Mouse (Mus musculus) limb, embryonic 13.5 days (tissue): ENCODE measurements around the gene Ppp5c. TPM values are rescaled to one million over a fixed set of nuclear protein-coding genes. Genes with fewer than 3 reads are reported as not detected.

Experiments used
- ATAC-seq: fragments of 200-750 bp; cut with Nextera tagmentation; 2 replicates; pipeline ENCODE4 v1.8.0; 2017; ENCODE audit warnings: low read depth, moderate number of reproducible peaks, moderate TSS enrichment; ENCODE audit not compliant: low FRiP score
- H3K27ac ChIP-seq: fragments of 300-500 bp; sonication (generic); 2 replicates; pipeline ENCODE4 v1.5.1; 2015; ENCODE audit warnings: inconsistent platforms, mild to moderate bottlenecking, moderate library complexity
- H3K27me3 ChIP-seq: fragments of 300-500 bp; sonication (generic); 2 replicates; pipeline ENCODE4 v1.6.1; 2015; ENCODE audit warnings: mild to moderate bottlenecking, inconsistent platforms
- H3K36me3 ChIP-seq: fragments of 300-500 bp; sonication (generic); 2 replicates; pipeline ENCODE4 v1.6.1; 2015; ENCODE audit warnings: inconsistent platforms, mild to moderate bottlenecking, moderate library complexity
- H3K4me1 ChIP-seq: fragments of 300-500 bp; sonication (generic); 2 replicates; pipeline ENCODE4 v1.6.1; 2015; ENCODE audit warnings: inconsistent platforms
- H3K4me2 ChIP-seq: fragments of 300-500 bp; sonication (generic); replicated peaks from 2 replicates; pipeline ENCODE4 v1.6.1; 2015; ENCODE audit warnings: inconsistent platforms, mild to moderate bottlenecking, moderate library complexity
- H3K4me3 ChIP-seq: fragments of 300-500 bp; sonication (generic); 2 replicates; pipeline ENCODE4 v1.5.1; 2015; ENCODE audit warnings: moderate library complexity, mild to moderate bottlenecking, inconsistent platforms
- H3K9ac ChIP-seq: fragments of 300-500 bp; sonication (generic); 2 replicates; pipeline ENCODE4 v1.6.1; 2015; ENCODE audit warnings: mild to moderate bottlenecking, inconsistent platforms
- H3K9me3 ChIP-seq: fragments of 300-500 bp; sonication (generic); 2 replicates; pipeline ENCODE4 v1.6.1; 2016; ENCODE audit warnings: inconsistent platforms
- WGBS: fragments of 180-500 bp; shearing (Covaris S2); methylation state at CpG from one replicate; pipeline ENCODE4 v1.1.7; 2015; 5-methylcytosine and 5-hydroxymethylcytosine counted together
- polyA plus RNA-seq: library from polyadenylated mRNA; unstranded; fragments of >200 nt; fragmentation: Nextera tagmentation; extraction: Ambion mirVana; gene quantifications from 2 replicates; pipeline ENCODE4 v1.2.1, GENCODE M21; 2015

Gene Ppp5c
- polyA plus RNA-seq, 1 experiment from 2014 or later: 118 TPM

- Histone ChIP-seq H3K4me2 (peak within 1 kb of the TSS; percentile 48), H3K4me3 (0 out of 2 replicates have a peak within 1 kb of the TSS, but pooled peaks have one; percentile 15), H3K9ac (peak within 1 kb of the TSS; percentile 25; the same call in 1 of the 2 replicates)
Measured at GRCm38 (mm10) chr7:16959539-16960187, 68.1 kb downstream of the Ppp5c start, which contains the start of gene Pnmal1. Gene Pnmal1 (plus strand): TSS chr7:16959679.

GRCm38 (mm10) chr7:16956410-16957265 lies 71.1 kb downstream of the Ppp5c start:
- Histone ChIP-seq H3K4me3 (no peak overlapping the region), H3K27ac (peak overlapping the region; percentile 6; the same call in 1 of the 2 replicates), H3K4me1 (peaks cover 9% of the 10 kb centered on the region), H3K9me3 (0 out of 2 replicates have a peak, but pooled peaks cover 6% of the 10 kb centered on the region), H3K36me3 (no peaks in the 10 kb centered on the region), H3K4me2 (no peak overlapping the region), H3K27me3 (no peaks in the 10 kb centered on the region), H3K9ac (no peak overlapping the region)
- ATAC-seq: peak; percentile 60; the same call in 1 of the 2 replicates
- WGBS: 57% methylated on average over 15 of the region's 15 CpGs

More at GRCm38 (mm10) chr7:16959539-16960187, 68.1 kb downstream of the Ppp5c start, which contains the start of gene Pnmal1:
- Histone ChIP-seq H3K27ac (no peak within 1 kb of the TSS), H3K9me3 (0 out of 2 replicates have a peak, but pooled peaks cover 5% of the 10 kb centered on the region), H3K4me1 (peaks cover 9% of the 10 kb centered on the region), H3K27me3 (no peaks in the 10 kb centered on the region), H3K36me3 (no peaks in the 10 kb centered on the region)
- 17% methylated on average over 17 of the region's 17 CpGs for WGBS
- ATAC-seq: peak; percentile 35; the same call in 1 of the 2 replicates

- ATAC-seq: no peak
- Histone ChIP-seq H3K4me3 (no peak overlapping the region), H3K36me3 (no peaks in the 10 kb centered on the region), H3K4me2 (no peak overlapping the region), H3K9ac (no peak overlapping the region), H3K9me3 (0 out of 2 replicates have a peak, but pooled peaks cover 6% of the 10 kb centered on the region), H3K27me3 (no peaks in the 10 kb centered on the region), H3K27ac (no peak overlapping the region), H3K4me1 (peaks cover 9% of the 10 kb centered on the region)
- 81% methylated on average over 4 of the region's 4 CpGs for WGBS
Measured at GRCm38 (mm10) chr7:16955712-16956111, 72.0 kb downstream of the Ppp5c start.

Other genes with a start within 250 kb of the Ppp5c start
- gene Slc1a5, start 246.6 kb downstream of the Ppp5c start, polyA plus RNA-seq: 33.1 and 35.5 TPM in 2 replicates
- 117 and 124 TPM in 2 replicates for gene Strn4, start 212.0 kb downstream of the Ppp5c start, polyA plus RNA-seq
- 32.4 and 33.3 TPM in 2 replicates for gene Fkrp, start 211.2 kb downstream of the Ppp5c start, polyA plus RNA-seq
- 20.8 and 20.9 TPM in 2 replicates for gene Prkd2, start 185.0 kb downstream of the Ppp5c start, polyA plus RNA-seq
- 5.1 and 6.1 TPM in 2 replicates for gene Dact3, start 152.6 kb downstream of the Ppp5c start, polyA plus RNA-seq
- 15.4 and 16.0 TPM in 2 replicates for gene Gng8, start 136.1 kb downstream of the Ppp5c start, polyA plus RNA-seq
- gene Ptgir, start 121.4 kb downstream of the Ppp5c start, polyA plus RNA-seq: 2.0 TPM in 2 replicates
- 103 and 115 TPM in 2 replicates for gene Calm3, start 103.8 kb downstream of the Ppp5c start, polyA plus RNA-seq
- gene Pnmal2, start 83.2 kb downstream of the Ppp5c start, polyA plus RNA-seq: 22.7 and 23.4 TPM in 2 replicates
- gene Pnmal1, start 68.2 kb downstream of the Ppp5c start, polyA plus RNA-seq: 1.00 and 1.0 TPM in 2 replicates
- gene Gm42372, start 44.8 kb downstream of the Ppp5c start, polyA plus RNA-seq: 0.27 and 0.31 TPM in 2 replicates
- gene Ccdc8, start 35.2 kb downstream of the Ppp5c start, polyA plus RNA-seq: 33.0 and 33.1 TPM in 2 replicates
- gene Hif3a, start 34.5 kb upstream of the Ppp5c start, polyA plus RNA-seq: 12.9 and 14.9 TPM in 2 replicates
- gene Psg16, start 46.1 kb upstream of the Ppp5c start, polyA plus RNA-seq: 0.06 and 0.17 TPM in 2 replicates
- gene Ceacam3, start 122.4 kb upstream of the Ppp5c start, polyA plus RNA-seq: not detected in 2 replicates
- not detected in 2 replicates for gene Psg29, start 175.6 kb upstream of the Ppp5c start, polyA plus RNA-seq